Mouse (Mus musculus) neural tube, embryonic 11.5 days (tissue): ENCODE data around the gene Uqcc3. TPM values are rescaled to one million over a fixed set of nuclear protein-coding genes. Genes with fewer than 3 reads are reported as not detected.
A peak's percentile ranks its signal among the peaks of the same experiment; 100 is the strongest.
"Not testable (repeated sequence)": the region's sequence is repeated elsewhere in the genome, so short reads cannot be mapped to it uniquely, and the experiment has no call there.

Source experiments
- ATAC-seq: fragments of 200-750 bp; cut with Nextera tagmentation; 2 replicates; pipeline ENCODE4 v1.8.0; 2017; ENCODE audit warnings: moderate number of reproducible peaks, mild to moderate bottlenecking, moderate TSS enrichment, moderate library complexity; ENCODE audit not compliant: insufficient read depth, low FRiP score, low TSS enrichment
- DNase-seq: peaks from one replicate; pipeline ENCODE4 v3.0.0-alpha.2; 2015; ENCODE audit warnings: low spot score
- H3K27ac ChIP-seq: fragments of 300-500 bp; sonication (generic); 2 replicates; pipeline ENCODE4 v1.5.1; 2014; ENCODE audit warnings: low read depth, mild to moderate bottlenecking, low read length
- H3K27me3 ChIP-seq: fragments of 300-500 bp; sonication (generic); 2 replicates; pipeline ENCODE4 v1.6.1; 2014; ENCODE audit warnings: mild to moderate bottlenecking, low read length, mixed read lengths; ENCODE audit not compliant: control insufficient read depth, insufficient read depth
- H3K36me3 ChIP-seq: fragments of 300-500 bp; sonication (generic); 2 replicates; pipeline ENCODE4 v1.6.1; 2014; ENCODE audit warnings: mild to moderate bottlenecking, low read length, moderate library complexity, mixed read lengths; ENCODE audit not compliant: control insufficient read depth, insufficient read depth
- H3K4me1 ChIP-seq: fragments of 300-500 bp; sonication (generic); 2 replicates; pipeline ENCODE4 v1.6.1; 2014; ENCODE audit warnings: low read length, mixed read lengths; ENCODE audit not compliant: control insufficient read depth, insufficient read depth
- H3K4me2 ChIP-seq: fragments of 300-500 bp; sonication (generic); 2 replicates; pipeline ENCODE4 v1.6.1; 2014; ENCODE audit warnings: low read depth, mild to moderate bottlenecking, moderate library complexity
- H3K4me3 ChIP-seq: fragments of 300-500 bp; sonication (generic); 2 replicates; pipeline ENCODE4 v1.5.1; 2014; ENCODE audit warnings: low read depth, low read length
- H3K9ac ChIP-seq: fragments of 300-500 bp; sonication (generic); 2 replicates; pipeline ENCODE4 v1.6.1; 2014; ENCODE audit warnings: mild to moderate bottlenecking, low read length
- H3K9me3 ChIP-seq: fragments of 300-500 bp; sonication (generic); 2 replicates; pipeline ENCODE4 v1.6.1; 2016; ENCODE audit warnings: low read length; ENCODE audit not compliant: control insufficient read depth
- WGBS: fragments of 180-500 bp; shearing (Covaris S2); extraction: QIAGEN DNeasy Blood & Tissue Kit; methylation state at CpG from one replicate; pipeline ENCODE4 v1.1.7; 2014; 5-methylcytosine and 5-hydroxymethylcytosine counted together
- polyA plus RNA-seq: library from polyadenylated mRNA; unstranded; fragments of >200 nt; fragmentation: Nextera tagmentation; extraction: Ambion mirVana; gene quantifications from 2 replicates; pipeline ENCODE4 v1.2.1, GENCODE M21; 2014

Uqcc3 gene
- polyA plus RNA-seq, 1 experiment from 2014 or later = 52.9 TPM

DNA sequence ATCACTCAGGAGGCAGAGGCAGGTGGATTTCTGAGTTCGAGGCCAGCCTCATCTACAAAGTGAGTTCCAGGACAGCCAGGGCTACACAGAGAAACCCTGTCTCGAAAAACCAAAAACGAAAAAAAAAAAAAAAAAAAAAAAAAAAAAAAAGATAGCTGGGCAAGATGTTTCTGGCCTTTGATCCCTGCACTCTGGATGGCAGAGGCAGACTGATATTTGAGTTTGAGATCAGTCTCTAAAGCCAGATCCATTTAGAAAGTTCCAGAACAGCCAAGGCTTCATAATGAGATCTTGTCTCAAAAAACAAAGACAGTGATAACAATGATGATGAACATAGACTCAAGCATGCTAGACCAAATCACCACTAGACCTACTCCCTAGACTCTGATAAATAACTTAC lies 10.3 kb downstream of the Uqcc3 start:
- H3K27ac ChIP-seq, DNase-seq, H3K4me1 ChIP-seq, H3K4me3 ChIP-seq, H3K9me3 ChIP-seq, H3K4me2 ChIP-seq, H3K27me3 ChIP-seq, ATAC-seq: not testable (repeated sequence)
- Histone ChIP-seq H3K9ac (0 out of 2 replicates have a peak overlapping the region, but pooled peaks have one; percentile 44), H3K36me3 (peaks cover 12% of the 10 kb centered on the region)
- WGBS = 81% methylated on average over 3 of the region's 3 CpGs

DNA sequence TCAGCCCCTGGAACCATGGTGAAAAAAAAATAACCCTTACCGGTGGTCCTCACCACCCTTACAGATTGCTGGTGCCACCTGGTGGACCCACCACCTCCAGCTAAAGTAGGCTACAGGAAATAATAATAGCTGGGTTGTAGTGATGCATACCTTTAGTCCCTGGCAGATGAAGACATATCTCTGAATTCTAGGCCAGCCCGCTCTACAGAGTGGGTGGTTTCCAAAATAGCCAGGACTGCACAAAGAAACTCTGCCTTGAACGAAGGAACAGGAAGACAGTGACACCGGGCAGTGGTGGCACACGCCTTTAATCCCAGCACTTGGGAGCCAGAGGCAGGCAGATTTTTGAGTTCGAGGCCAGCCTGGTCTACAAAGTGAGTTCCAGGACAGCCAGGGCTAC lies 16.5 kb downstream of the Uqcc3 start:
- H3K27ac ChIP-seq = no peak overlapping the region
- H3K4me3 ChIP-seq = no peak overlapping the region
- 87% methylated on average over 6 of the region's 6 CpGs for WGBS
- no peaks in the 10 kb centered on the region for H3K9me3 ChIP-seq
- H3K36me3 ChIP-seq = no peaks in the 10 kb centered on the region
- H3K9ac ChIP-seq = no peak overlapping the region
- DNase-seq (no peak), ATAC-seq (no peak)
- H3K4me2 ChIP-seq = no peak overlapping the region
- no peaks in the 10 kb centered on the region for H3K27me3 ChIP-seq
- H3K4me1 ChIP-seq = no peaks in the 10 kb centered on the region

DNA sequence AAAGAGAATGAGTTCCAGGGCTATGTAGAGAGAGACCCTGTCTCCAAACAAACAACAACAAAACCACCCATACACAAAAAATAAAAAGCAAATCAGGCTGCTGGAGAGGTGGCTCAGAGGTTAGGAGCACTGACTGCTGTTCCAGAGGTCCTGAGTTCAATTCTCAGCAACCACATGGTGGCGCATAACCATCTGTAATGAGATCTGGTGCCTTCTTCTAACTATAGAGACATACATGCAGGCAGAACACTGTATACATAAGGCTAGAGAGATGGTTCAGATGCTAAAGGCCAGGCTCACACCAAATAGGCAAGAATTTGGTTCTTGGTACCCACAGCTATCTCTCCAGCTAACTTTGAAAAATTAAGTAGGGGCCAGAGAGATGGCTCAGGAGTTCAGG lies 21.7 kb downstream of the Uqcc3 start:
- H3K36me3 ChIP-seq = no peaks in the 10 kb centered on the region
- DNase-seq = no peak
- ATAC-seq = no peak
- WGBS = 19% methylated on average over 1 of the region's 1 CpGs
- no peak overlapping the region for H3K9ac ChIP-seq
- no peaks in the 10 kb centered on the region for H3K4me1 ChIP-seq
- H3K4me2 ChIP-seq = no peak overlapping the region
- H3K27me3 ChIP-seq = no peaks in the 10 kb centered on the region
- H3K4me3 ChIP-seq = no peak overlapping the region
- no peaks in the 10 kb centered on the region for H3K9me3 ChIP-seq
- H3K27ac ChIP-seq = no peak overlapping the region

- H3K27ac ChIP-seq = no peak overlapping the region
- no peaks in the 10 kb centered on the region for H3K4me1 ChIP-seq
- ATAC-seq (no peak), DNase-seq (peak; percentile 45)
- 53% methylated on average over 4 of the region's 4 CpGs for WGBS
- no peaks in the 10 kb centered on the region for H3K36me3 ChIP-seq
- H3K27me3 ChIP-seq = no peaks in the 10 kb centered on the region
- H3K4me2 ChIP-seq = no peak overlapping the region
- no peak overlapping the region for H3K9ac ChIP-seq
- no peak overlapping the region for H3K4me3 ChIP-seq
- no peaks in the 10 kb centered on the region for H3K9me3 ChIP-seq
These were observed 23.0 kb downstream of the Uqcc3 start for GRCm38 (mm10) chr19:8857689-8858088.

DNA sequence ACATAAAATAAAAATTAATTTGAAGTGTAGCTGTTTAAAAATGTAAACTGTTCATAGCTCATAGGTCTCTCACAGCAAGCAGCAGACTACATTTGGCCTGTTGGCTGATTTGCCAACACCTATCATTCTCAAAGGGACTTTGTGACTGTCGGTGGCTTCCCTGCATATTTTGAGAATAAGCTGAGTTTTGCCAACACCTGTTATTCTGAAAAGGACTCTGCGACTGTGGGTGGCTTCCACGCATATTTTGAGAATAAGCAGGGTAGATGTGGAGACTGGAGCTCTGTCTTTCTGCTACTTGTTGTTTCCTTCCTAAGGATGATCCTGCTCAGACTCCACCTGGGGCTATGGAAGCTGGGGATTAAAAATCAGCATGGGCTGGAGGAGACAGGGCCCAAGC lies 27.6 kb downstream of the Uqcc3 start:
- Histone ChIP-seq H3K36me3 (no peaks in the 10 kb centered on the region; the same call in 1 of the 2 replicates), H3K4me1 (no peaks in the 10 kb centered on the region), H3K9me3 (no peaks in the 10 kb centered on the region), H3K9ac (no peak overlapping the region), H3K4me2 (no peak overlapping the region), H3K27ac (no peak overlapping the region), H3K27me3 (no peaks in the 10 kb centered on the region), H3K4me3 (no peak overlapping the region)
- WGBS = 85% methylated on average over 3 of the region's 3 CpGs
- ATAC-seq = no peak
- DNase-seq = no peak

- H3K4me1 ChIP-seq = no peaks in the 10 kb centered on the region
- H3K9me3 ChIP-seq = no peaks in the 10 kb centered on the region
- no peak overlapping the region for H3K4me2 ChIP-seq
- ATAC-seq (no peak), DNase-seq (no peak)
- H3K4me3 ChIP-seq = no peak overlapping the region
- no peaks in the 10 kb centered on the region; the same call in 1 of the 2 replicates for H3K36me3 ChIP-seq
- H3K27me3 ChIP-seq = no peaks in the 10 kb centered on the region
- WGBS = 58% methylated on average over 10 of the region's 10 CpGs
- H3K9ac ChIP-seq = no peak overlapping the region
- no peak overlapping the region for H3K27ac ChIP-seq
These were observed 28.3 kb downstream of the Uqcc3 start for GRCm38 (mm10) chr19:8852236-8852928.

GRCm38 (mm10) chr19:8851639-8852038 lies 29.1 kb downstream of the Uqcc3 start:
- ATAC-seq (no peak), DNase-seq (no peak)
- no peak overlapping the region for H3K4me3 ChIP-seq
- no peaks in the 10 kb centered on the region for H3K9me3 ChIP-seq
- H3K27ac ChIP-seq = no peak overlapping the region
- H3K27me3 ChIP-seq = no peaks in the 10 kb centered on the region
- 56% methylated on average over 7 of the region's 7 CpGs for WGBS
- H3K4me2 ChIP-seq = no peak overlapping the region
- no peaks in the 10 kb centered on the region for H3K4me1 ChIP-seq
- H3K9ac ChIP-seq = no peak overlapping the region
- peaks cover 2% of the 10 kb centered on the region for H3K36me3 ChIP-seq

- Histone ChIP-seq H3K4me2 (no peak within 1 kb of the TSS), H3K36me3 (peaks cover 5% of the 10 kb centered on the region), H3K4me1 (no peaks in the 10 kb centered on the region), H3K9me3 (no peaks in the 10 kb centered on the region), H3K27ac (no peak within 1 kb of the TSS), H3K27me3 (no peaks in the 10 kb centered on the region), H3K9ac (peak within 1 kb of the TSS; percentile 32; the same call in 1 of the 2 replicates), H3K4me3 (no peak within 1 kb of the TSS)
- WGBS = 49% methylated on average over 7 of the region's 7 CpGs
- DNase-seq (peak; percentile 31), ATAC-seq (no peak)
These were observed 30.3 kb downstream of the Uqcc3 start, which contains the start of gene Lrrn4cl for GRCm38 (mm10) chr19:8850402-8850901. Gene Lrrn4cl, plus strand, starts transcription at chr19:8850768.

GRCm38 (mm10) chr19:8848356-8848755 lies 32.4 kb downstream of the Uqcc3 start:
- DNase-seq = no peak
- H3K9ac ChIP-seq = no peak overlapping the region
- peaks cover 5% of the 10 kb centered on the region for H3K36me3 ChIP-seq
- H3K9me3 ChIP-seq = no peaks in the 10 kb centered on the region
- H3K4me1 ChIP-seq = no peaks in the 10 kb centered on the region
- WGBS = 75% methylated on average over 5 of the region's 5 CpGs
- no peak overlapping the region for H3K4me3 ChIP-seq
- ATAC-seq = no peak
- no peak overlapping the region for H3K27ac ChIP-seq
- H3K27me3 ChIP-seq = no peaks in the 10 kb centered on the region
- no peak overlapping the region for H3K4me2 ChIP-seq
